Mouse (Mus musculus) thymus, adult 2 months (tissue): ENCODE measurements around the gene Fam174b. TPM values are rescaled to one million over a fixed set of nuclear protein-coding genes. Genes with fewer than 3 reads are reported as not detected.

Experiments used
- DNase-seq: peaks from one replicate; pipeline ENCODE4 v3.0.0; 2021
- H3K27ac ChIP-seq: fragments of 200-500 bp; 2 replicates; pipeline ENCODE4 v1.5.1; 2012; ENCODE audit warnings: low read length, control low read depth; ENCODE audit not compliant: control insufficient read depth, insufficient read depth
- H3K27me3 ChIP-seq: fragments of 200-500 bp; 2 replicates; pipeline ENCODE4 v1.6.1; 2012; ENCODE audit warnings: mild to moderate bottlenecking, low read length, moderate library complexity, mixed read lengths; ENCODE audit not compliant: control insufficient read depth, insufficient read depth
- H3K36me3 ChIP-seq: fragments of 200-500 bp; 2 replicates; pipeline ENCODE4 v1.6.1; 2012; ENCODE audit warnings: mild to moderate bottlenecking, low read length, moderate library complexity; ENCODE audit not compliant: control insufficient read depth, insufficient read depth
- H3K4me1 ChIP-seq: fragments of 200-500 bp; replicated peaks from 2 replicates; pipeline ENCODE4 v1.6.1; 2012; ENCODE audit warnings: low read length; ENCODE audit not compliant: control insufficient read depth, insufficient read depth
- H3K4me3 ChIP-seq: fragments of 200-500 bp; 2 replicates; pipeline ENCODE4 v1.5.1; 2012; ENCODE audit warnings: mild to moderate bottlenecking, low read length, control low read depth, moderate library complexity; ENCODE audit not compliant: control insufficient read depth, insufficient read depth
- CTCF ChIP-seq: fragments of 200-500 bp; IDR thresholded peaks from 2 replicates; pipeline ENCODE4 v1.5.1; 2012; ENCODE audit warnings: mild to moderate bottlenecking, control low read depth, low read length, moderate library complexity, borderline replicate concordance; ENCODE audit not compliant: control insufficient read depth, poor library complexity, insufficient read depth; ENCODE audit errors: extremely low read depth
- POLR2A ChIP-seq: fragments of 200-500 bp; IDR thresholded peaks from 2 replicates; pipeline ENCODE4 v1.6.1; 2012; ENCODE audit warnings: mild to moderate bottlenecking, low read length, control low read depth, moderate library complexity; ENCODE audit not compliant: control insufficient read depth, poor library complexity, insufficient read depth; ENCODE audit errors: extremely low read depth
- WGBS: fragments of 180-500 bp; shearing (Covaris S2); methylation state at CpG from one replicate; pipeline ENCODE4 v1.1.7; 2018; 5-methylcytosine and 5-hydroxymethylcytosine counted together
- polyA plus RNA-seq: library from polyadenylated mRNA; depleted of rRNA; stranded (reverse); fragments of >200 nt; gene quantifications from 2 replicates; pipeline ENCODE4 v1.2.3, GENCODE M21; 2012

The Fam174b gene
- polyA plus RNA-seq, 1 experiment = 13.2 TPM

GRCm38 (mm10) chr7:73777777-73778176 lies 37.7 kb downstream of the Fam174b start:
- H3K27ac ChIP-seq = no peak overlapping the region
- WGBS = 72% methylated on average over 3 of the region's 3 CpGs

GRCm38 (mm10) chr7:73784736-73785428 lies 44.8 kb downstream of the Fam174b start:
- TF ChIP-seq POLR2A (no peak), CTCF (no peak)
- no peak for DNase-seq

More at GRCm38 (mm10) chr7:73777777-73778176, 37.7 kb downstream of the Fam174b start:
- DNase-seq = no peak
- H3K4me1 ChIP-seq = 0 out of 2 replicates have a peak, but pooled peaks cover 2% of the 10 kb centered on the region
- H3K4me3 ChIP-seq = no peak overlapping the region
- TF ChIP-seq POLR2A (no peak), CTCF (no peak)
- H3K36me3 ChIP-seq = no peaks in the 10 kb centered on the region
- H3K27me3 ChIP-seq = no peaks in the 10 kb centered on the region

GRCm38 (mm10) chr7:73785815-73786214 lies 45.7 kb downstream of the Fam174b start:
- no peak overlapping the region for H3K27ac ChIP-seq
- H3K4me1 ChIP-seq = no peaks in the 10 kb centered on the region
- no peak for TF ChIP-seq CTCF
- TF ChIP-seq POLR2A = no peak
- no peak overlapping the region for H3K4me3 ChIP-seq
- H3K36me3 ChIP-seq = no peaks in the 10 kb centered on the region
- 92% methylated on average over 4 of the region's 4 CpGs for whole genome bisulfite sequencing
- no peak for DNase-seq
- H3K27me3 ChIP-seq = no peaks in the 10 kb centered on the region

More at GRCm38 (mm10) chr7:73784736-73785428, 44.8 kb downstream of the Fam174b start:
- Histone ChIP-seq H3K36me3 (no peaks in the 10 kb centered on the region), H3K4me3 (no peak overlapping the region), H3K4me1 (no peaks in the 10 kb centered on the region), H3K27me3 (no peaks in the 10 kb centered on the region), H3K27ac (no peak overlapping the region)
- WGBS = 87% methylated on average over 4 of the region's 4 CpGs

- Histone ChIP-seq H3K27ac (no peak overlapping the region), H3K27me3 (no peaks in the 10 kb centered on the region), H3K4me3 (no peak overlapping the region), H3K4me1 (no peaks in the 10 kb centered on the region), H3K36me3 (no peaks in the 10 kb centered on the region)
- DNase-seq = no peak
- WGBS = 85% methylated on average over 8 of the region's 8 CpGs
- TF ChIP-seq POLR2A = no peak
- TF ChIP-seq CTCF = no peak
These were observed 47.4 kb downstream of the Fam174b start for GRCm38 (mm10) chr7:73787513-73787912.

GRCm38 (mm10) chr7:73791096-73791495 lies 51.0 kb downstream of the Fam174b start:
- Histone ChIP-seq H3K27me3 (no peaks in the 10 kb centered on the region), H3K4me1 (no peaks in the 10 kb centered on the region), H3K27ac (no peak overlapping the region), H3K36me3 (no peaks in the 10 kb centered on the region), H3K4me3 (no peak overlapping the region)
- no peak for TF ChIP-seq CTCF
- no peak for DNase-seq
- 83% methylated on average over 8 of the region's 8 CpGs for WGBS

- 87% methylated on average over 4 of the region's 4 CpGs for WGBS
- DNase-seq = no peak
- Histone ChIP-seq H3K36me3 (no peaks in the 10 kb centered on the region), H3K27me3 (no peaks in the 10 kb centered on the region), H3K4me3 (no peak overlapping the region), H3K27ac (no peak overlapping the region), H3K4me1 (no peaks in the 10 kb centered on the region)
- no peak for TF ChIP-seq POLR2A
These were observed 52.1 kb downstream of the Fam174b start for GRCm38 (mm10) chr7:73792155-73792554.

GRCm38 (mm10) chr7:73792641-73793040 lies 52.5 kb downstream of the Fam174b start:
- Histone ChIP-seq H3K27ac (no peak overlapping the region), H3K27me3 (no peaks in the 10 kb centered on the region), H3K36me3 (no peaks in the 10 kb centered on the region), H3K4me3 (no peak overlapping the region), H3K4me1 (no peaks in the 10 kb centered on the region)
- 90% methylated on average over 3 of the region's 3 CpGs for WGBS
- DNase-seq = no peak
- no peak for TF ChIP-seq CTCF
- no peak for TF ChIP-seq POLR2A
